Mouse (Mus musculus): ENCODE results near the gene Tmem86b. TPM values are rescaled to one million over a fixed set of nuclear protein-coding genes. Genes with fewer than 3 reads are reported as not detected.

Gene Tmem86b
- polyA plus RNA-seq, 1 experiment from 2014 or later = 26.1 TPM

GRCm38 (mm10) chr7:4658128-4658907, 27.1 kb upstream of the Tmem86b start:
- Histone ChIP-seq H3K27me3 (replicated peaks) (no peaks in the 10 kb centered on the region), H3K9me3 (replicated peaks) (no peaks in the 10 kb centered on the region), H3K36me3 (peaks cover 40% of the 10 kb centered on the region), H3K4me1 (peaks cover 66% of the 10 kb centered on the region), H3K4me3 (peak overlapping the region; percentile 88), H3K9ac (peak overlapping the region; percentile 97), H3K4me2 (peak overlapping the region; percentile 90), H3K27ac (peak overlapping the region; percentile 90)
- WGBS (ENCODE audit: insufficient replicate concordance) = under 1% methylated on average over 78 of the region's 78 CpGs
- ATAC-seq = peak; percentile 58

- Histone ChIP-seq H3K4me2 (peak overlapping the region; percentile 90), H3K4me3 (peak overlapping the region; percentile 88), H3K4me1 (peaks cover 68% of the 10 kb centered on the region), H3K36me3 (peaks cover 42% of the 10 kb centered on the region), H3K9ac (peak overlapping the region; percentile 97), H3K27me3 (replicated peaks) (no peaks in the 10 kb centered on the region), H3K9me3 (replicated peaks) (no peaks in the 10 kb centered on the region), H3K27ac (peak overlapping the region; percentile 90)
- ATAC-seq = no peak
- 36% methylated on average over 9 of the region's 9 CpGs for WGBS (ENCODE audit: insufficient replicate concordance)
Measured at GRCm38 (mm10) chr7:4657521-4658127, 26.4 kb upstream of the Tmem86b start.

DNA sequence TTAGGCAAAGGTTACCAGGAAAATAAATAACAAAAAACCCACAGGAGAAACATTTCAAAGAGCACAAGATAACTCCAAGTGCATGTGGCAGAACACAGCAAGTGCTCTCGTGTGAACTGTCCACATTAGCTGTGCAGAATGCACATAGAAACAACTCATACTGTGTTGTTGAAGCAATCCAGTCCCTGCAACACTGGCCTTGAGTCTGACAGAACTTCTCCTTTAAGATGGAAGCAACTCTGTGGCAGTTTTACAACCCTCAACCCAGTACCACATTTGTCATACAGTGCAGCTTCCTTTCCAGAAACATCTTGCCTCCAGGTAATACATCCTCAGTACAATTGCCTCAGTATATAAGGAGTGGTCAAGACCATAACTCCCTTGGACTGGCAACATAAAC, 25.6 kb upstream of the Tmem86b start:
- Histone ChIP-seq H3K9me3 (replicated peaks) (no peaks in the 10 kb centered on the region), H3K27me3 (replicated peaks) (no peaks in the 10 kb centered on the region), H3K36me3 (peaks cover 42% of the 10 kb centered on the region), H3K9ac (peak overlapping the region; percentile 97), H3K4me3 (peak overlapping the region; percentile 88), H3K4me2 (peak overlapping the region; percentile 90), H3K4me1 (peaks cover 76% of the 10 kb centered on the region), H3K27ac (peak overlapping the region; percentile 90)
- ATAC-seq = no peak
- WGBS (ENCODE audit: insufficient replicate concordance) = 21% methylated on average over 1 of the region's 1 CpGs

DNA sequence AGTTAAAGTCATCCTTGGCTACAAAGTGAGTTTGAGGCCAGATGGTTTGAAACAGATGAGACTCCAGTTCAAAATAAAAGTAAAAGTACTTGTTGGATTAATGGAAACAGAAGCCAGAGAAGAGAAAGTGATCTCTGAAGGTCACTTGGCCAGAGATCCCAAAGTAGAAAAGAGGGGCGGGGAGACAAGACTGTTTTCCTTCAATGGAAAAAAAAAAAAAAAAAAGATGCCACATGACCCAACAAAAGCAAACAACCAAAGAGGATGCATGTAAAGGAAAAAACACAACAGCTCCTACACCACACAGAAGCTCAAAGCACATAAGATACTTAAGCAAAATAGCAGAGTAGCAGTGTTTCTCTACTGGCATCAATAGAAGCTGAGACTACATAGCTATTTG, 24.7 kb upstream of the Tmem86b start:
- Histone ChIP-seq H3K4me2 (peak overlapping the region; percentile 90), H3K9ac (peak overlapping the region; percentile 97; the same call in 1 of the 2 replicates), H3K4me3 (no peak overlapping the region), H3K9me3 (replicated peaks) (no peaks in the 10 kb centered on the region), H3K27me3 (replicated peaks) (no peaks in the 10 kb centered on the region), H3K4me1 (peaks cover 81% of the 10 kb centered on the region), H3K27ac (no peak overlapping the region), H3K36me3 (peaks cover 47% of the 10 kb centered on the region)
- WGBS (ENCODE audit: insufficient replicate concordance) = 81% methylated on average over 1 of the region's 1 CpGs
- ATAC-seq = no peak

GRCm38 (mm10) chr7:4655393-4655792, 24.2 kb upstream of the Tmem86b start:
- Histone ChIP-seq H3K27me3 (replicated peaks) (no peaks in the 10 kb centered on the region), H3K4me1 (peaks cover 76% of the 10 kb centered on the region), H3K9ac (peak overlapping the region; percentile 10; the same call in 1 of the 2 replicates), H3K36me3 (peaks cover 42% of the 10 kb centered on the region), H3K9me3 (replicated peaks) (no peaks in the 10 kb centered on the region), H3K4me3 (no peak overlapping the region), H3K4me2 (peak overlapping the region; percentile 90), H3K27ac (no peak overlapping the region)
- ATAC-seq = no peak
- WGBS (ENCODE audit: insufficient replicate concordance) = 67% methylated on average over 4 of the region's 4 CpGs

DNA sequence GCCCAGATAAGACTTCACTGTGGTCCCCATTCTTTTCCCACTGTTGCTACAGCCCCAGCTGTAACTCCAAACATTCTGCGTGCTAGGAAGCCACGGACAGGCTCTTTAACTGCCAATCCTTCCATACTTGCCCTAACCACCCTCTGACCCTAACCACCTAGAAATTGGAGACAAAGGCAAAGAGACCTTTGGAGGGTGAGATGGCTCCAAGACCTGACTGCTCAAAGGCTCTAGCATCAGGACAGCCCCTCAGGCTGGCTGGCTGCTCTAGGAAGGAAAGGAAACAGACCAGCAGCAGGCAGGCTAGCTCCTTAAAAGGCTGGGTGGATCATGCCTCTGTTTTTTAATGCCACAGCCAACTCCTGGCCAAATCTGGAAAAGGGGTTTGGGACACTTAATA, 23.0 kb upstream of the Tmem86b start:
- peak overlapping the region; percentile 90 for H3K4me2 ChIP-seq

GRCm38 (mm10) chr7:4653780-4654179, 22.6 kb upstream of the Tmem86b start:
- Histone ChIP-seq H3K4me2 (peak overlapping the region; percentile 90), H3K36me3 (peaks cover 40% of the 10 kb centered on the region), H3K9ac (peak overlapping the region; percentile 49), H3K4me3 (peak overlapping the region; percentile 8; the same call in 1 of the 2 replicates), H3K27ac (peak overlapping the region; percentile 79), H3K27me3 (replicated peaks) (no peaks in the 10 kb centered on the region), H3K9me3 (replicated peaks) (no peaks in the 10 kb centered on the region), H3K4me1 (peaks cover 67% of the 10 kb centered on the region)
- WGBS (ENCODE audit: insufficient replicate concordance) = 35% methylated on average over 7 of the region's 7 CpGs
- no peak for ATAC-seq

More for the DNA sequence above, 23.0 kb upstream of the Tmem86b start:
- Histone ChIP-seq H3K9ac (peak overlapping the region; percentile 49), H3K36me3 (peaks cover 40% of the 10 kb centered on the region), H3K27me3 (replicated peaks) (no peaks in the 10 kb centered on the region), H3K4me3 (peak overlapping the region; percentile 8), H3K4me1 (peaks cover 67% of the 10 kb centered on the region), H3K27ac (peak overlapping the region; percentile 79), H3K9me3 (replicated peaks) (no peaks in the 10 kb centered on the region)
- no peak for ATAC-seq
- 23% methylated on average over 2 of the region's 2 CpGs for WGBS (ENCODE audit: insufficient replicate concordance)

GRCm38 (mm10) chr7:4653351-4653750, 22.1 kb upstream of the Tmem86b start:
- Histone ChIP-seq H3K9ac (0 out of 2 replicates have a peak overlapping the region, but pooled peaks have one; percentile 2), H3K9me3 (replicated peaks) (no peaks in the 10 kb centered on the region), H3K4me3 (no peak overlapping the region), H3K36me3 (peaks cover 40% of the 10 kb centered on the region), H3K4me2 (peak overlapping the region; percentile 90), H3K27ac (peak overlapping the region; percentile 79), H3K4me1 (peaks cover 69% of the 10 kb centered on the region), H3K27me3 (replicated peaks) (no peaks in the 10 kb centered on the region)
- WGBS (ENCODE audit: insufficient replicate concordance) = 36% methylated on average over 5 of the region's 5 CpGs
- ATAC-seq = no peak

GRCm38 (mm10) chr7:4652726-4653125, 21.5 kb upstream of the Tmem86b start:
- peak overlapping the region; percentile 31; the same call in 1 of the 2 replicates for H3K4me2 ChIP-seq
- peak overlapping the region; percentile 9; the same call in 1 of the 2 replicates for H3K27ac ChIP-seq
- peaks cover 40% of the 10 kb centered on the region for H3K36me3 ChIP-seq
- no peak for ATAC-seq
- no peak overlapping the region for H3K4me3 ChIP-seq
- H3K9me3 ChIP-seq (replicated peaks) = no peaks in the 10 kb centered on the region
- peaks cover 71% of the 10 kb centered on the region for H3K4me1 ChIP-seq
- no peak overlapping the region for H3K9ac ChIP-seq
- H3K27me3 ChIP-seq (replicated peaks) = no peaks in the 10 kb centered on the region
- 67% methylated on average over 5 of the region's 5 CpGs for WGBS (ENCODE audit: insufficient replicate concordance)

DNA sequence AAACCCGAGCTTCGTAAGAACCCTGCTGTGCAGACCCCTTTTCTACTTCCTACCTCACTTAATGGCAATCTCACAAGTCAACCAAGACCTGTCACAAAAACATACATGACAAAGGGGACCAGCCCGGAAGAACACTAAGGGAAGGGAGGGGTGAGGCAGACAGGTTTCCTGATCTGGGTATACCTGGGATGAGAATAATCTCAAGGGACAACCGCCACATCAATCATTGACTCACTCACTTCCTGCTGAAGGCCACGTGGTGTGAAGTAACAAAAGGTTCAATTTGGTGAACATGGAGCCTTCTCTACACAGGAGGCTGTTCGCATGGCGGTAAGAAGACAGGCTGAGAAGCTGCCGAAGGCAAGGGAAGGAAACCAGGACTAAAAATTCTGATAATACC, 20.4 kb upstream of the Tmem86b start:
- Histone ChIP-seq H3K27me3 (replicated peaks) (no peaks in the 10 kb centered on the region), H3K27ac (no peak overlapping the region), H3K9ac (no peak overlapping the region), H3K4me1 (peaks cover 71% of the 10 kb centered on the region), H3K4me2 (no peak overlapping the region), H3K36me3 (peaks cover 50% of the 10 kb centered on the region), H3K4me3 (no peak overlapping the region), H3K9me3 (replicated peaks) (no peaks in the 10 kb centered on the region)
- no peak for ATAC-seq
- WGBS (ENCODE audit: insufficient replicate concordance) = 65% methylated on average over 8 of the region's 8 CpGs

- Histone ChIP-seq H3K4me3 (no peak overlapping the region), H3K36me3 (peaks cover 65% of the 10 kb centered on the region), H3K27me3 (replicated peaks) (no peaks in the 10 kb centered on the region), H3K9ac (no peak overlapping the region), H3K4me1 (peaks cover 60% of the 10 kb centered on the region), H3K4me2 (no peak overlapping the region), H3K9me3 (replicated peaks) (no peaks in the 10 kb centered on the region), H3K27ac (0 out of 2 replicates have a peak overlapping the region, but pooled peaks have one; percentile 20)
- no peak for ATAC-seq
- 70% methylated on average over 2 of the region's 2 CpGs for WGBS (ENCODE audit: insufficient replicate concordance)
Measured at GRCm38 (mm10) chr7:4647992-4648391, 16.8 kb upstream of the Tmem86b start.

- H3K9me3 ChIP-seq (replicated peaks) = no peaks in the 10 kb centered on the region
- peak overlapping the region; percentile 56; the same call in 1 of the 2 replicates for H3K27ac ChIP-seq
- H3K4me2 ChIP-seq = no peak overlapping the region
- H3K9ac ChIP-seq = no peak overlapping the region
- H3K4me1 ChIP-seq = peaks cover 54% of the 10 kb centered on the region
- peak; percentile 44 for ATAC-seq
- H3K4me3 ChIP-seq = no peak overlapping the region
- no peaks in the 10 kb centered on the region for H3K27me3 ChIP-seq (replicated peaks)
- WGBS (ENCODE audit: insufficient replicate concordance) = 47% methylated on average over 6 of the region's 6 CpGs
- H3K36me3 ChIP-seq = peaks cover 65% of the 10 kb centered on the region
Measured at GRCm38 (mm10) chr7:4647291-4647690, 16.1 kb upstream of the Tmem86b start.

Data from liver, embryonic 12.5 days (tissue).